Mouse (Mus musculus): Measurements from ENCODE around the gene Zfp503.
A peak's percentile ranks its signal among the peaks of the same experiment; 100 is the strongest.

Zfp503 gene

DNA sequence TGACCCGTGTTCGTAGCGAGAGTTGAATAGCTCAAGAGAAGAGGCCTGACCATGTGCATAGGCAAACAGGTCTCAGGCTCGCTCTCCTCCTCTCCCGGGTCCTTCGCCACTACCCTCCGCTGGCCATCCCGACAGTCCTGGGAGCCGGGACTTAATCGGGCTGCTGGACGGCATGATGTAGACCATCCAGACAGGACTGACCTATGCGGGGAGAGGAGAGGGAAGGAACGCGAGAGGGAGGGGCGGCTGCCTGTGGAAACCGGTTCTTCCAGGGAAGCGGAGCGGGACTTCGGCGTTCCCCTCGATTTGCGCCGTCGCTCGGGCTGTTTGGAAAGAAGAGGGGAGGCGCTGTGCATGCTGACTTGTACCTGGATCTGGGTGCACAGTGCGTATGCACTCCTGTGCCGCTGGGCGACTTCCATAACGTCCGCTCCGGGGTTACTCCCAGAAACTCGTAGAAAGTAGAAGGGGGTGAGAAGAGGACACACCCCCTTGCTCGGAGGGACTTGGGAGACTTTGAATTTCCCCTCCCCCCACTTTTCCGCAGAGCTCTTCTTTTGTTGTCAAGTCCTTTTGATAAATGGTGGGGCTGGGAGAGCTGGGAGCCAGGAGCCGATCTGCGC is at the start of gene Zfp503:
Zfp503 (minus strand) TSS at position 311 of the 623 bp plus-strand sequence.
- peak; percentile 82 to 88 for DNase-seq

DNA sequence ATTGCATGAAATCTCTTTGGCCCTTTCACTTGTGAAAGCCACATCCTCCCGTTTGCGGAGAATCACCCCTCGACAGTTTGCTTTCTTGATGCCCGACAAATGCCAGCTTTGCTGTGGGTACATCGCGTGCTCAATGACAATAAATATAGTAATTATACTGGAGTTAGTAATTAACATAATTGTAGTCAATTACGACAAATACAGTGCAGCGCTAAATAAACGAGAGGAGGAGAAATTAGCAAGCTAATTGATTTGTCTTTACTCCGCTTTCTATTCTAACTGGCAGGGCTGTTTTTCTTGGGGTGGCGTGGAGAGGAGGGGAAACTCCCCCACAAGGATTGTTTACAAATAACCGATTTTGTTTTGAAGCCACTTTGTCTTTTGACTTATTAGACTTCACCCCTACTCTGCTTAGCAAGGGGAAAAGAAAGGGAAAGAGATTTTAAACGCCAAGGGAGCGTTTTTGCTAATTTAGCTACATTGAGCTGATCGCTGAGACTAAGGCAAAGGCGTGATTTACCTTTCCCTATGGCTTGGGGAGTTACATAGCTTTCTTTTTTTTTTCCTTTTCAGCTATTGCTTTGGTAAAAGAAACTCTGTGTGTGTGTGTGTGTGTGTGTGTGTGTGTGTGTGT is 48.2 kb upstream of the Zfp503 start:
- no peak for DNase-seq

DNA sequence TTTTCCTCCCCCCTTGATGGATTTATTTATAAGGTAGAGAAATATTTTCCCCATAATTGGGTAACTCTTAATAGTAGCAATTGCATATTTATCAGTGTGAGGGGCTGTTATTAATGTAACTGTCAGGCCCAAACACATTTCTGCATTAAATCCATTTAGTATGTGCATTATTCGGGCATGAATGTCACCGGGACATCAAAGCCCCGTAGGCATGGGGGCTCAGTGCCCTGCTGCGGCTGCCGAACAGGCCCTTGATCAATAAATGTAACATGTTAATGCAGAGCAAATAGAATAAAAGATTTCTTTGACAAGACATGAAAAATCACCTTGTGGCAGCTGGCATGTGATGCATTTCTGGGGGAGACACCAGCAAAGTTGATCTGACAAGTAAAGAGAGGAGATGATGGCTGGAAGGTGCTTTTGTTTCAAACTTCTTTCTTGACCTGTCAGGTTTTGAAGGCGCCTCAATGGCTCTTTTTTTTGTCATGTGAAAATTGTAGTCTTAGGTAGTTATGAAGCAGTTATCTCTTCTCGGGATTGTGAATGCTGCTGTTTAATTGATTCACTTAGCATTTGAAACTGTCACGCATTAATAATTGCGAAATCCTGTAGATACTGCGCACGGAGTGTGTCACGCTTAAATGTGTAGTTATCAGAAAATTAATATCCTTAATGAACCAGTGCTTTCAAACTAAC is 47.5 kb upstream of the Zfp503 start:
- no peak for DNase-seq

DNA sequence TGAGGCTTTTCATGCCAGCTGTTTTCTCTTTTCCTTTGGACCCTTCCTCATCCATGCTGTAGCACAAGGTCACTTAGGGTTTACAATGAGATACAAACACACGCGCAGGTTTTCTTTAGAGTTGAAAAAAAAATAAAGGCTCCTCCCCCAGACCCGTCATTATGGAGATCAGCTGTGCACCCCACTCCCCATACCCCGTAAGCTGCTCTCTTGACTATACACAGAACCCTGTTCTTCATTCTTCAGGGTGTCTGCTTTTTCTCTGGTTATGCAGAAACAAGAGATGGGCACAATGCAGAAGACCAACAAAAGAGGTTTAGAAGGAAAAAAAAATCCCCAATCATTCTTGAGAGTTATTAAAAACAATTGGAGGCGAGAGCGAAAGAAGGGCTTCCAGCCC is 46.9 kb upstream of the Zfp503 start:
- DNase-seq, result no peak

- no peak for DNase-seq
Observed at GRCm38 (mm10) chr14:22035900-22036299, 46.5 kb upstream of the Zfp503 start.

DNA sequence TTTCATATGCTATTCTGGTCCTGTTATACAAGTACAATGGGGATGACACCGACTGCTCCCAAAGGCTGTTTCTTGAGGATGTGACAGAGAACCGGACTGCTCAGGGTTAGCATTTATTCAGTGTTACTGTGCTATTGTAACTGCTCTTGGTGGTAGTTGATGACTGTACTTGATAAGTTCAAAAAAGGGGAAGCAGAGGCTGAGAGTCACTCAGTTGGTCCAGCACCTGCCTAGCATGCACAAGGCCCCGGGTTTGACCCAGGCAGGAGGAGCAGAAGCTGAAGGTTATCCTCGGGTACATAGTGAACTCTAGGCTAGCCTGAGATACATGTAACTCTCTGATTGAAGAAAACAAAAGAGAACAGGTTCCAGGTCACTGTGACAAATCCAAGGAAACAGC is 34.1 kb upstream of the Zfp503 start:
- no peak for DNase-seq

DNA sequence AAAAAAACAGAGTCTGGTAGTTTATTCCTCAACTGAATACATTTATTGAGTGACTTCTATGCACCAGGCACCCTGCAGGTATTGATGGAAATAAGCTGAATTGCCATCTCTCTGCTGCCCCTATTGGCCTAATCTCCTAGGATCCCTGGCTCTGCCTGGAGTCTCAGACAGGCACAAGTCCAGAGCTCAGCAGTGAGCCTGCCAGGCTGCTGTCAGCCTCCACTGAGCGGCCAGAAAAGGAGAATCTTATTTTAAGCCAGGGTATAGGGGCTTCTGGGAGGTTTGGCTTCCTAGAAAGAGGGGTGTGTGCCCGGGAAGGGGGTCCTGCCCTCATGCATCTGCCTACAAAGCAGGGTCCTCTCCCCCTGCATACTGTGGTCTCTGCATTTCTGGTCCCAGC is 31.5 kb upstream of the Zfp503 start:
- peak; percentile 50 to 63 for DNase-seq

DNA sequence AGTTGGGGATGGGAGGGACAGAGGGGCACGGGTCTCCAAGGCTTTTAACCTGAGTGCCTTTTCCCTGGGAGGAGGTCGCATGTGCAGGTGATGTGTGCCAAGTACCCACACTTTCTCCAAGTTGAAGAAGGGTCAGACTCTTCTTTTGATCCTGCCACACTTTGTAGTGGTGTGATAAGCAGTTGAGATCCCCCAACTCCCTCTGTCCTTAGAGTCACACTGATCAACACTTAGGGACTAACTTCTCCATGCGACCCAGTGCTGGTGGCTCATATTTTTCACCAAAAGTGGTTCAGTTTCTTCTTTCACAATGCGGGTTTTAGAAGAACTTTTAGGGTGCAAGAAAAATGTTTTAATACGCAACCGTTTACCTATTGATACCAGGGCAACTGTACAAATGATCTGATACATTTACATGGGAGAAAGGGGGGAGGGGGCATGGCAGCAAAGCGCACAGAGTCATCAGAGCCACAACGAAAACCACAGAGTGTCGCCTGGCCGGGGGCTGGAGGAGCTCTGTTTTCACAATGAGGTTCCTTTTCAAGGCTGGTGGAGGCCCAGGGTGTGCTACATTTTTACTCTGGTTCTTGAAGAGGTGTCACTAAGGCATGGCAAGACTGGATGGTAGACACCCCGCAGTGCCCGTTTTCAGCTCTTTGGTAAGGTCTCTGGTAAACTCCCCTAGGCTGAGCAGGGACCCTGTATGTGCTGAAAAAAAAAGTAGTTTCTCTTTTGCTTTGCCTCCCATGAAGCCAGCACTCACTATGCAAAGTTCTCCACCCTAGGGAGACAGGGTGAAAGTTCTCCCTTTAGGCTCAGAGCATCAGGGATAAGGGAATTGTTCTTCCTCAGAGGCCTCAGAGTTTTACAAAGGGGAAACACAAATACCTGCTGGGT is 30.8 kb upstream of the Zfp503 start:
- peak in 1 of 2 experiments; percentile 47 for DNase-seq

- DNase-seq, result peak; percentile 86 to 90
Observed at GRCm38 (mm10) chr14:22019252-22019948, 30.0 kb upstream of the Zfp503 start, which contains the start of gene Lrmda. Gene Lrmda, plus strand, starts transcription at chr14:22019712.

- DNase-seq, result peak; percentile 38 to 60
Observed at GRCm38 (mm10) chr14:22017011-22017410, 27.6 kb upstream of the Zfp503 start.

DNA sequence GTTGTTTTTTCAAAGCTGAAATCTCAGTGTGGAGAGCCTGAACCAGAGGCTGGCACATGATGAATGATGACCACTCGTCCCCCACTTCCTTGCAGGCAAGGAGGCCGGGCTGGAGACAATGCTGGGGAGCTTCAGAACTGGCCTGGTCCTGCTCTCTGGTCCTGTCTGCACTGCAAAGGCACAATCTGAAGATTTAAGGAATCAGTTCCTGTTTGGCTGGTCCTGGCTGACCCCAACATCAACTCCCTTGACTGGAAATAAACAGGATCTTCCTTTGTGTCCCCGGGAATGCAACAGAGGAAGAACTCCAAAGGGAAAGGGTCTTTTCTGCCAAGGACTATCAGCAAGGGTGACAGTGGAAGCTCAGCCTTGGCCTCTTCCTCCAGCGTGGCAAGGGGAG is 25.4 kb upstream of the Zfp503 start:
- peak; percentile 58 to 86 for DNase-seq

DNA sequence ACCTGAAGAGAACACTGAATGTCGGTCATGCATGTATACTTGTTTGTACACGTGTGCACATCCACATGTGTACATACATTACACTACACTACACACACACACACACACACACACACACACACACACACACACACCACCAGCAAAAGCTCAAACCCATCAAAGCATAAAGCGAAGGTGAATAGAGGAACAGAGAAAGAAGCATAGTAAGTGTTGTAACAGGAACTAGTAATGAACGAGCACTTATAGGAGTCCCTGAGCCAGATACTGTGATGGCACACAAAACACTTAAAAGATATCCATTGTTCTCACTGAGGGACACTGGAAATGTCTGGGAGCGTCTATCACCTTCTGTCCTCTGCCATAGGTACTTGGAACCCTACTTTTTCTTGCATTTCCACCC is 24.9 kb upstream of the Zfp503 start:
- no peak for DNase-seq

DNA sequence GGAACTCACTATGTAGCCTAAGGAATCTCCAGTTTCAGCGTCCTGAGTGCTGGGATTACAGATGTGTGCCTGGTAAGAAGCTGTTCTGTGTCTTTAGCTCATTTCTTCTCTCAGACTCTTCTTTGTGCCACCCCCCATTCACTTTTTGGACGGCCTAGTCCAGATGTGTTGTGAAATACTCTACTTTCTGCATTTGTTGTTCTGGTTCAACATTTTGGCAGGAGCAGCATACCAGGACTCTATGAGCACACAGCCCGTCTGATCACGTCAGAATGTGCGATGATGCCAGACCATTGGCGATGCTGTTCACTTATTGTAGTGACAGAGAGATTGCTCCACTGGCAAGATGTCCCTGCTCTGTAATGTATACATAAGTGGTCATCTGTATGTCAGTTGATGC is 17.6 kb upstream of the Zfp503 start:
- no peak for DNase-seq

GRCm38 (mm10) chr14:22004943-22005342 is 15.5 kb upstream of the Zfp503 start:
- DNase-seq, result no peak

DNA sequence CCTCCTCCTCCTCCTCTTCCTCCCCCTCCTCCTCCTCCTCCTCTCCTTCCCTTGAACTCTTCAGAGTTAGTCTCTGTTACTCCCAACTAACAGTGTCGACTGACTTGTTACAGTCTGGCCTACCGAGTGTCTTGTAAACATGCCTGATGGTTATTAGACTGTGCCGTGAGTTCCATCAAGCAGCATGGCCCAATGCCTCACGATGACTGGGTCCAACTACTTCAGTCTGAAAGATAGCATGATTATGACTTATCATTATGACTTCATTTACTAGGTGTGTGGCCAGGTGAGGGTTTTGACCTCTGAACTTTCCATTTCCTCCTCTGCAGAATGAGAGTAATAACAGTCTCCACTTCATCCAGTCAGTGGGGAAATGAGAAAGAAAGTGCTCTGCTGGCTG is 14.2 kb upstream of the Zfp503 start:
- DNase-seq, result no peak

- no peak for DNase-seq
Observed at GRCm38 (mm10) chr14:22003231-22003630, 13.8 kb upstream of the Zfp503 start.

- DNase-seq, result peak in 1 of 2 experiments; percentile 36
Observed at GRCm38 (mm10) chr14:21999588-21999987, 10.2 kb upstream of the Zfp503 start.

DNA sequence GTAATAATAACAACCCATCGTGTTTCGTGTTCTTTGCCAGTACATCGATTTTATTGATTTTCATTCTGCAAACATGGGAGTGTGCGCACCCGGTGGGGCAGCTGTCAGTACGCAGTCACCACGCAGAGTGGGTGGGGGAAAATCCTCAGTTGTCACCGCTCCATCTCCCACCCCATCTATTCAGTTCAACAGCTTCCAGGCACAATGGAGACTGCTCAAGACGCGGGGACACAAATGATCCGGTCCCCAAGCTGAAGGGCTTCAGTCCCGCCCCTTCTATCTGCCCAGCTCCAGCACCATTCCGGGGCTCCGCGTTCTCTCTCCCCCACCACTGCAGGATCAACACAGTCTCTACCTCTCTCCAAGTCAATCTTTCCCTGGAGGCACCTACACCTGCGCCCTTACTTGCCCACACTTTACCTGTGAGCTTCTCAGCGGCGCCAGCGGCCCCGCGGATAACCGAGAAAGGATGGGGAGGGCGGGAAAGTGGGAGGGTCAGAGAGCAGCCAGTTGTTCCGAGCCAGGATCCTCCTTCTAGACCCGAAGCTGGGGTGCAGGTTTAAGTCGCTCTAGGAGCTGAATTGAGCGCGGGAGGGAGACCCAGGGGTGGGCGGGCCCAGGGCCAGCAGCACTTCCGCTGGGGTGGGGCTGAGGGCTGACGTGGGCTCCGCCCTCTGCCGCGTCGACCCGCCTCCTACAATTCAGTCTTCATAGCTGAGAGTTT is 5.8 kb upstream of the Zfp503 start:
- DNase-seq, result peak; percentile 88 to 90

- DNase-seq, result peak; percentile 41 to 54
Observed at GRCm38 (mm10) chr14:21994061-21994990, 4.9 kb upstream of the Zfp503 start.

DNA sequence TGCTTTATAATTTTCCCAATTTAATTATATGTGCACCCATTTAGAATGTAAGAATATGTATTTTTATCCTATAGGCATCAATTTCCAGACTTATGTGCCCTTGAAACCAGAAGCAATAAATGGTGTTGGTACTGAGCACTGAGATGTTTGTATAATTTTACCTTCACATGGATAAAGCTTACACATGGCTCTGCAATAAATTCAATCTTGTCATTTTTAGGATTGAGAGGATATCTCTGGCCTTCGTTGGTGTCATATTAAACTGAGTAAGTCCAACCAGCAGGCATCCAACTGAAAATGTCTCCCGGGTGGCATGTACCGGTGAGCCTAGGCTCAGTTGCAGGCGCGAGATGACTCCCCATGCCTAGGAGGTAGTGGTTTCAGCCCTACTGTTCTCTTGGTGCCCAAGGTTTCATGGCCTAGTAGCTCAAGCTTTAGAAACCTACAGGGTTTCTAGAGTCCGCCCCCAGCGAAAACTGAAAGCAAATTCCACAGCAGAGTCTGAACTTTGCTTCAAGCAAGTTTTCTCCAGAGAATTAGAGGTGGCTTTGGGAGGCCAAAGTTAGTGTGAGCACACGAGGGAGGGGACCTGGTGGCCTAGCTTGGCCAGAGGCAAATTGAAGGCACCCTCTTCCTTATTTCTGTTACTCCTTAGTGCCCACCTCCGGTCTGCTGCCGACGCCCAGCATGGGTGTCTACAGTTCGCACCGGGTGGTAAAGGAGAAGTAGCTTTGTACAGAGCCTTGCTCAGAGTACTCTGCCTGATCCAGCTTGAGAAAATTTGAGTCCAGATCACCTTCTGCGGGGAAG is 4.1 kb upstream of the Zfp503 start:
- peak in 1 of 2 experiments; percentile 32 for DNase-seq
